Mouse (Mus musculus): ENCODE data around the gene Ankrd55.

DNA sequence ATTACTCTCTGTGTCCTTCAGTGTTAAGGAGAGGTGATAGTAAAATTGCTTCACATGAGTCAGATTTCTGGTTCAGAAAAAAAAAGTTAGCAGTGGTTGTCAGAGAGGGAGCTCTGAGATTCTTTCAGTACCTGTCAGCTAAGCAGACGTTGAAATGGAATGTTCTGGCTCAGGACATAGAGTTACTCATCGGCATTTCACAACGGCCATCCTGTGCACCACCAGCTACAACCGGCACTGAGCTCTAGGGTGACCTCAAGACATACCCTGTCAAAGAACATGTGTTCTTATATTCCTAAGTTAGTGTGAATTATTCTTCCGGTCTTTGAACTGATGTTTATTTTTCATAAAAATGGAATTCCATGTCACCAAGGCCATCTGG, 55.4 kb downstream of the Ankrd55 start:
- TF ChIP-seq CTCF (conservative IDR thresholded peaks at IDR 0.05; ENCODE audit: low read length) (no peak), NANOG (IDR thresholded peaks at IDR 0.05; ENCODE audit: borderline replicate concordance, low read length) (no peak), POU5F1 (IDR thresholded peaks at IDR 0.05; ENCODE audit: borderline replicate concordance, low read length) (no peak)

Measured in E14TG2a.4 (cell line).